ENCODE assay signal across 10 mouse cellular contexts in the genomic region with DNA sequence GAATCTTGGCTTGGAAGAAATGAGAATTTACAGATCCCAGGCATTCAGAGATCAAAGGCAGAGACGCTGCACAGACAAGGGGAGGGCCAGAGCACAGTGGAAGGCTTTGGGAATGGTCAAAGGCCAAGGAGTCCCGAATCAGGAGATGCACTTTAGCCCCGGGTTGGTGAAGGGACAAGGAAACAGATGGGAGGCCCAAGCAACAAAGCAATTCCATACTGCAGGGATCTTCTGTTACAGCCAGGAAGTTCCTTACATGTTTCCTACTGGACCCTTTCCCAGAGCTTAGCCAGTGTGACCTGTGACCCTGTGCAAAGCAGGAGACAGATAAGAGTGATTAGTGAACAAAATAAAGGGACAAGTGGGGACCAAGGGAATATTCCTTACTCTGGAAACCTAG.
A peak's percentile ranks its signal among the peaks of the same experiment; 100 is the strongest.
DNase-seq lines count a peak whose midpoint lies in the region; ATAC-seq and TF ChIP-seq lines count a peak whose summit lies in the region.
"Had no signal": no experiment of that assay in that cellular context is flagged by ENCODE, and none has a peak within 500 bp of the region (broad histone marks: within the 10 kb centered on the region; RNA-seq: fewer than 3 reads in every experiment).

No protein-coding gene starts in this region.

- no peaks in the 10 kb centered on the region for H3K36me3 ChIP-seq in lung, embryonic 14.5 days (ENCODE audit: insufficient read depth)
- H3K36me3 ChIP-seq in liver, embryonic 15.5 days (replicated peaks) = no peaks in the 10 kb centered on the region
- no peaks in the 10 kb centered on the region for H3K36me3 ChIP-seq in thymus, adult 2 months (ENCODE audit: control insufficient read depth, insufficient read depth, low read length)

- no peak for TF ChIP-seq POLR2A in lung, adult 2 months (IDR thresholded peaks at IDR 0.05; ENCODE audit: borderline replicate concordance, extremely low read depth, low read depth, low read length)
- TF ChIP-seq POLR2A in thymus, adult 2 months (IDR thresholded peaks at IDR 0.05; ENCODE audit: control insufficient read depth, extremely low read depth, insufficient read depth, low read length, poor library complexity) = no peak

- H3K9ac ChIP-seq in lung, embryonic 14.5 days = no peak overlapping the region
- H3K9ac ChIP-seq in liver, embryonic 15.5 days = no peak overlapping the region

- no peaks in the 10 kb centered on the region for H3K4me1 ChIP-seq in lung, embryonic 14.5 days (ENCODE audit: insufficient read depth)
- no peaks in the 10 kb centered on the region; the same call in 1 of the 2 replicates for H3K4me1 ChIP-seq in lung, adult 2 months (ENCODE audit: control insufficient read depth, insufficient read depth, low read length)
- peaks cover 6% of the 10 kb centered on the region; the same call in 1 of the 2 replicates for H3K4me1 ChIP-seq in liver, embryonic 15.5 days (replicated peaks)
- H3K4me1 ChIP-seq in thymus, adult 2 months (replicated peaks; ENCODE audit: control insufficient read depth, insufficient read depth, low read length) = no peaks in the 10 kb centered on the region

- H3K4me3 ChIP-seq in lung, embryonic 14.5 days (ENCODE audit: low read depth, low read length) = no peak overlapping the region
- no peak overlapping the region for H3K4me3 ChIP-seq in lung, adult 2 months (replicated peaks; ENCODE audit: extremely low read depth, low read depth, low read length)
- no peak overlapping the region for H3K4me3 ChIP-seq in liver, embryonic 15.5 days (replicated peaks)
- H3K4me3 ChIP-seq in thymus, adult 2 months (ENCODE audit: control insufficient read depth, insufficient read depth, low read length) = no peak overlapping the region

- H3K4me2 ChIP-seq in lung, embryonic 14.5 days = no peak overlapping the region
- no peak overlapping the region for H3K4me2 ChIP-seq in liver, embryonic 15.5 days

- TF ChIP-seq CTCF in lung, embryonic 14.5 days (IDR thresholded peaks at IDR 0.05; ENCODE audit: low read depth) = no peak
- TF ChIP-seq CTCF in lung, adult 2 months (IDR thresholded peaks at IDR 0.05; ENCODE audit: insufficient read depth, low read length) = no peak
- TF ChIP-seq CTCF in thymus, adult 2 months (IDR thresholded peaks at IDR 0.05; ENCODE audit: borderline replicate concordance, control insufficient read depth, extremely low read depth, insufficient read depth, low read length, poor library complexity) = no peak

- H3K9me3 ChIP-seq in lung, embryonic 14.5 days (ENCODE audit: low read depth, low read length) = no peaks in the 10 kb centered on the region
- H3K9me3 ChIP-seq in liver, embryonic 15.5 days (replicated peaks) = no peaks in the 10 kb centered on the region

- no peaks in the 10 kb centered on the region for H3K27me3 ChIP-seq in lung, embryonic 14.5 days (ENCODE audit: insufficient read depth, low read length)
- no peaks in the 10 kb centered on the region for H3K27me3 ChIP-seq in liver, embryonic 15.5 days
- no peaks in the 10 kb centered on the region for H3K27me3 ChIP-seq in thymus, adult 2 months (ENCODE audit: control insufficient read depth, insufficient read depth, low read length)

- peak; percentile 63; the same call in 1 of the 2 replicates for ATAC-seq in lung, embryonic 14.5 days (ENCODE audit: insufficient read depth)
- peak; percentile 27; the same call in 1 of the 2 replicates for ATAC-seq in liver, embryonic 15.5 days (ENCODE audit: insufficient read depth)

- no peak overlapping the region for H3K27ac ChIP-seq in lung, embryonic 14.5 days (ENCODE audit: low read depth)
- no peak overlapping the region for H3K27ac ChIP-seq in liver, embryonic 15.5 days (replicated peaks)
- H3K27ac ChIP-seq in thymus, adult 2 months (ENCODE audit: control insufficient read depth, insufficient read depth, low read length) = no peak overlapping the region

- WGBS in lung, embryonic 14.5 days = 18% methylated on average over 3 of the region's 3 CpGs
- 24% methylated on average over 3 of the region's 3 CpGs for WGBS in lung, adult 2 months
- WGBS in liver, embryonic 15.5 days (ENCODE audit: insufficient replicate concordance) = 21% methylated on average over 3 of the region's 3 CpGs
- 67% methylated on average over 3 of the region's 3 CpGs for WGBS in thymus, adult 2 months

- DNase-seq in lung, embryonic 14.5 days = peak; percentile 26
- DNase-seq in lung, adult 2 months = no peak
- DNase-seq in embryo, embryonic 9.5 days (ENCODE audit: extremely low spot score) = peak; percentile 45
- peak; percentile 78 for DNase-seq in kidney, adult 11 months
- DNase-seq in thymus, adult 2 months = no peak
- DNase-seq in thymus, postnatal 10 days (ENCODE audit: low spot score in 2 of 2) = no peak
- DNase-seq in urinary bladder, postnatal 25 days (ENCODE audit: low spot score) = no peak
- DNase-seq: gastrocnemius, postnatal 36 days; lung, postnatal 36 days had no signal

Comparison
In these comparisons a context has a peak if more than half of its experiments do, and no peak if none do; other contexts are left out.
1. DNase-seq: peak in lung, embryonic 14.5 days (single experiment), embryo, embryonic 9.5 days (single experiment) and kidney, adult 11 months (single experiment); none in lung, adult 2 months (single experiment), thymus, adult 2 months (single experiment), thymus, postnatal 10 days (0 of 2) and urinary bladder, postnatal 25 days (single experiment).